Mouse (Mus musculus) heart, embryonic 13.5 days (tissue): Measurements from ENCODE around the gene Zfp663. TPM values are rescaled to one million over a fixed set of nuclear protein-coding genes. Genes with fewer than 3 reads are reported as not detected.
A peak's percentile ranks its signal among the peaks of the same experiment; 100 is the strongest.

Experiments
- ATAC-seq: fragments of 200-750 bp; cut with Nextera tagmentation; 2 replicates; pipeline ENCODE4 v1.8.0; 2017; ENCODE audit warnings: moderate TSS enrichment; ENCODE audit not compliant: insufficient number of reproducible peaks, low FRiP score, low TSS enrichment; ENCODE audit errors: extremely low read depth
- H3K27ac ChIP-seq: fragments of 300-500 bp; sonication (generic); replicated peaks from 2 replicates; pipeline ENCODE4 v1.5.1; 2015; ENCODE audit warnings: moderate library complexity, mild to moderate bottlenecking, inconsistent platforms
- H3K27me3 ChIP-seq: fragments of 300-500 bp; sonication (generic); replicated peaks from 2 replicates; pipeline ENCODE4 v1.6.1; 2015; ENCODE audit warnings: mild to moderate bottlenecking, inconsistent platforms
- H3K36me3 ChIP-seq: fragments of 300-500 bp; sonication (generic); 2 replicates; pipeline ENCODE4 v1.6.1; 2015; ENCODE audit warnings: mild to moderate bottlenecking, inconsistent platforms
- H3K4me1 ChIP-seq: fragments of 300-500 bp; sonication (generic); 2 replicates; pipeline ENCODE4 v1.6.1; 2015; ENCODE audit warnings: inconsistent platforms
- H3K4me2 ChIP-seq: fragments of 300-500 bp; sonication (generic); 2 replicates; pipeline ENCODE4 v1.6.1; 2015; ENCODE audit warnings: inconsistent platforms, mild to moderate bottlenecking, moderate library complexity
- H3K4me3 ChIP-seq: fragments of 300-500 bp; sonication (generic); 2 replicates; pipeline ENCODE4 v1.5.1; 2015; ENCODE audit warnings: moderate library complexity, mild to moderate bottlenecking, inconsistent platforms
- H3K9ac ChIP-seq: fragments of 300-500 bp; sonication (generic); 2 replicates; pipeline ENCODE4 v1.6.1; 2015; ENCODE audit warnings: inconsistent platforms, mild to moderate bottlenecking, moderate library complexity
- H3K9me3 ChIP-seq: fragments of 300-500 bp; sonication (generic); 2 replicates; pipeline ENCODE4 v1.6.1; 2016; ENCODE audit warnings: inconsistent platforms
- WGBS: fragments of 180-500 bp; shearing (Covaris S2); methylation state at CpG from one replicate; pipeline ENCODE4 v1.1.7; 2015; ENCODE audit warnings: mixed read lengths; 5-methylcytosine and 5-hydroxymethylcytosine counted together
- polyA plus RNA-seq: library from polyadenylated mRNA; unstranded; fragments of >200 nt; fragmentation: Nextera tagmentation; extraction: Ambion mirVana; gene quantifications from 2 replicates; pipeline ENCODE4 v1.2.1, GENCODE M21; 2015

Zfp663 gene
- 0.16 TPM in 1 of 2 replicates, not detected in the other for polyA plus RNA-seq

GRCm38 (mm10) chr2:165368496-165368895, at the start of gene Zfp663:
Gene Zfp663, minus strand, starts transcription at chr2:165368729.
- Histone ChIP-seq H3K27me3 (peaks cover 57% of the 10 kb centered on the region), H3K9me3 (no peaks in the 10 kb centered on the region), H3K27ac (no peak within 1 kb of the TSS), H3K9ac (no peak within 1 kb of the TSS), H3K36me3 (no peaks in the 10 kb centered on the region), H3K4me3 (peak within 1 kb of the TSS; percentile 32), H3K4me2 (peak within 1 kb of the TSS; percentile 61), H3K4me1 (peaks cover 26% of the 10 kb centered on the region)
- ATAC-seq, result no peak
- 2% methylated on average over 27 of the region's 27 CpGs for WGBS

GRCm38 (mm10) chr2:165417291-165417690, 48.8 kb upstream of the Zfp663 start:
- H3K27ac ChIP-seq, result 0 out of 2 replicates have a peak overlapping the region, but pooled peaks have one; percentile 10
- no peaks in the 10 kb centered on the region for H3K9me3 ChIP-seq
- no peaks in the 10 kb centered on the region for H3K27me3 ChIP-seq
- H3K36me3 ChIP-seq, result no peaks in the 10 kb centered on the region
- H3K4me3 ChIP-seq, result no peak overlapping the region
- no peak overlapping the region for H3K9ac ChIP-seq
- whole genome bisulfite sequencing, result 50% methylated on average over 7 of the region's 7 CpGs
- H3K4me2 ChIP-seq, result no peak overlapping the region
- ATAC-seq, result no peak
- H3K4me1 ChIP-seq, result peaks cover 23% of the 10 kb centered on the region

GRCm38 (mm10) chr2:165415795-165416194, 47.3 kb upstream of the Zfp663 start:
- WGBS, result 73% methylated on average over 6 of the region's 6 CpGs
- Histone ChIP-seq H3K27me3 (no peaks in the 10 kb centered on the region; the same call in 1 of the 2 replicates), H3K4me3 (no peak overlapping the region), H3K4me1 (peaks cover 23% of the 10 kb centered on the region), H3K4me2 (no peak overlapping the region), H3K9me3 (no peaks in the 10 kb centered on the region), H3K9ac (no peak overlapping the region), H3K27ac (no peak overlapping the region), H3K36me3 (no peaks in the 10 kb centered on the region)
- ATAC-seq, result no peak

GRCm38 (mm10) chr2:165415141-165415721, 46.7 kb upstream of the Zfp663 start:
- H3K27me3 ChIP-seq, result no peaks in the 10 kb centered on the region; the same call in 1 of the 2 replicates
- no peak overlapping the region for H3K4me2 ChIP-seq
- no peak overlapping the region for H3K9ac ChIP-seq
- WGBS, result 41% methylated on average over 11 of the region's 11 CpGs
- no peak overlapping the region for H3K4me3 ChIP-seq
- no peaks in the 10 kb centered on the region for H3K36me3 ChIP-seq
- H3K27ac ChIP-seq, result no peak overlapping the region
- no peak for ATAC-seq
- no peaks in the 10 kb centered on the region for H3K9me3 ChIP-seq
- H3K4me1 ChIP-seq, result peaks cover 20% of the 10 kb centered on the region

- no peaks in the 10 kb centered on the region; the same call in 1 of the 2 replicates for H3K27me3 ChIP-seq
- H3K27ac ChIP-seq, result no peak overlapping the region
- no peaks in the 10 kb centered on the region for H3K9me3 ChIP-seq
- no peak for ATAC-seq
- H3K4me1 ChIP-seq, result peaks cover 12% of the 10 kb centered on the region
- no peaks in the 10 kb centered on the region for H3K36me3 ChIP-seq
- WGBS, result 49% methylated on average over 5 of the region's 5 CpGs
- H3K4me2 ChIP-seq, result no peak overlapping the region
- no peak overlapping the region for H3K4me3 ChIP-seq
- no peak overlapping the region for H3K9ac ChIP-seq
These were observed 45.8 kb upstream of the Zfp663 start for GRCm38 (mm10) chr2:165414321-165414720.

GRCm38 (mm10) chr2:165413884-165414283, 45.4 kb upstream of the Zfp663 start:
- no peak overlapping the region for H3K4me2 ChIP-seq
- H3K27me3 ChIP-seq, result no peaks in the 10 kb centered on the region; the same call in 1 of the 2 replicates
- 47% methylated on average over 3 of the region's 3 CpGs for WGBS
- no peak overlapping the region for H3K4me3 ChIP-seq
- H3K9ac ChIP-seq, result no peak overlapping the region
- H3K27ac ChIP-seq, result no peak overlapping the region
- H3K4me1 ChIP-seq, result peaks cover 12% of the 10 kb centered on the region
- no peak for ATAC-seq
- no peaks in the 10 kb centered on the region for H3K9me3 ChIP-seq
- H3K36me3 ChIP-seq, result no peaks in the 10 kb centered on the region

GRCm38 (mm10) chr2:165407700-165408301, 39.3 kb upstream of the Zfp663 start:
- H3K4me2 ChIP-seq, result no peak overlapping the region
- H3K4me1 ChIP-seq, result peaks cover 14% of the 10 kb centered on the region
- WGBS, result 32% methylated on average over 10 of the region's 10 CpGs
- H3K36me3 ChIP-seq, result no peaks in the 10 kb centered on the region
- H3K27ac ChIP-seq, result no peak overlapping the region
- no peak overlapping the region for H3K4me3 ChIP-seq
- ATAC-seq, result no peak
- H3K9ac ChIP-seq, result no peak overlapping the region
- no peaks in the 10 kb centered on the region for H3K9me3 ChIP-seq
- H3K27me3 ChIP-seq, result no peaks in the 10 kb centered on the region; the same call in 1 of the 2 replicates

GRCm38 (mm10) chr2:165405351-165405750, 36.8 kb upstream of the Zfp663 start:
- Histone ChIP-seq H3K4me3 (no peak overlapping the region), H3K27ac (peak overlapping the region; percentile 48), H3K9me3 (no peaks in the 10 kb centered on the region), H3K27me3 (no peaks in the 10 kb centered on the region), H3K4me1 (peaks cover 26% of the 10 kb centered on the region), H3K9ac (no peak overlapping the region), H3K36me3 (no peaks in the 10 kb centered on the region), H3K4me2 (no peak overlapping the region)
- 35% methylated on average over 6 of the region's 6 CpGs for WGBS
- no peak for ATAC-seq

- H3K4me1 ChIP-seq, result peaks cover 26% of the 10 kb centered on the region
- no peaks in the 10 kb centered on the region for H3K27me3 ChIP-seq
- H3K9ac ChIP-seq, result no peak overlapping the region
- ATAC-seq, result no peak
- H3K36me3 ChIP-seq, result no peaks in the 10 kb centered on the region
- no peak overlapping the region for H3K4me3 ChIP-seq
- no peaks in the 10 kb centered on the region for H3K9me3 ChIP-seq
- no peak overlapping the region for H3K4me2 ChIP-seq
- 58% methylated on average over 9 of the region's 9 CpGs for WGBS
- H3K27ac ChIP-seq, result peak overlapping the region; percentile 48
These were observed 36.4 kb upstream of the Zfp663 start for GRCm38 (mm10) chr2:165404951-165405350.

GRCm38 (mm10) chr2:165398164-165398785, 29.7 kb upstream of the Zfp663 start:
- H3K9ac ChIP-seq, result no peak overlapping the region
- H3K27me3 ChIP-seq, result no peaks in the 10 kb centered on the region
- WGBS, result 66% methylated on average over 14 of the region's 15 CpGs
- no peak overlapping the region for H3K4me3 ChIP-seq
- H3K4me1 ChIP-seq, result peaks cover 21% of the 10 kb centered on the region
- H3K9me3 ChIP-seq, result no peaks in the 10 kb centered on the region
- H3K4me2 ChIP-seq, result no peak overlapping the region
- ATAC-seq, result no peak
- no peaks in the 10 kb centered on the region for H3K36me3 ChIP-seq
- no peak overlapping the region for H3K27ac ChIP-seq

- no peak overlapping the region for H3K4me3 ChIP-seq
- H3K27me3 ChIP-seq, result no peaks in the 10 kb centered on the region
- H3K9me3 ChIP-seq, result no peaks in the 10 kb centered on the region
- WGBS, result 67% methylated on average over 23 of the region's 23 CpGs
- H3K27ac ChIP-seq, result peak overlapping the region; percentile 22; the same call in 1 of the 2 replicates
- H3K9ac ChIP-seq, result no peak overlapping the region
- no peak for ATAC-seq
- no peaks in the 10 kb centered on the region for H3K36me3 ChIP-seq
- H3K4me2 ChIP-seq, result no peak overlapping the region
- H3K4me1 ChIP-seq, result peaks cover 21% of the 10 kb centered on the region
These were observed 29.1 kb upstream of the Zfp663 start for GRCm38 (mm10) chr2:165397502-165398163.
